Mouse (Mus musculus): Measurements from ENCODE around the gene Sec22b.
A peak's percentile ranks its signal among the peaks of the same experiment; 100 is the strongest.

Sec22b gene

GRCm38 (mm10) chr3:97900516-97901490 lies at the start of gene Sec22b:
Sec22b (plus strand) TSS chr3:97901190.
- peak; percentile 75 to 85 for DNase-seq

- DNase-seq: no peak
Observed at GRCm38 (mm10) chr3:97851803-97852202, 49.2 kb upstream of the Sec22b start.

- DNase-seq: no peak
Observed at GRCm38 (mm10) chr3:97854575-97855384, 46.2 kb upstream of the Sec22b start.

GRCm38 (mm10) chr3:97859400-97859799 lies 41.6 kb upstream of the Sec22b start:
- DNase-seq: no peak

GRCm38 (mm10) chr3:97860820-97861451 lies 40.1 kb upstream of the Sec22b start:
- no peak for DNase-seq

- DNase-seq: no peak
Observed at GRCm38 (mm10) chr3:97866696-97867095, 34.3 kb upstream of the Sec22b start.

GRCm38 (mm10) chr3:97867221-97868023 lies 33.6 kb upstream of the Sec22b start:
- no peak for DNase-seq

- DNase-seq: peak; percentile 22 to 41
Observed at GRCm38 (mm10) chr3:97868024-97868689, 32.8 kb upstream of the Sec22b start.

GRCm38 (mm10) chr3:97868733-97869132 lies 32.3 kb upstream of the Sec22b start:
- DNase-seq: no peak

GRCm38 (mm10) chr3:97869730-97870129 lies 31.3 kb upstream of the Sec22b start:
- no peak for DNase-seq

GRCm38 (mm10) chr3:97874777-97875176 lies 26.2 kb upstream of the Sec22b start:
- no peak for DNase-seq

- no peak for DNase-seq
Observed at GRCm38 (mm10) chr3:97876259-97876658, 24.7 kb upstream of the Sec22b start.

- DNase-seq: peak; percentile 33 to 76
Observed at GRCm38 (mm10) chr3:97879222-97879621, 21.8 kb upstream of the Sec22b start.

GRCm38 (mm10) chr3:97881576-97881975 lies 19.4 kb upstream of the Sec22b start:
- no peak for DNase-seq

GRCm38 (mm10) chr3:97887785-97888167 lies 13.2 kb upstream of the Sec22b start:
- no peak for DNase-seq

GRCm38 (mm10) chr3:97888168-97888901 lies 12.7 kb upstream of the Sec22b start, which contains the start of gene Pde4dip:
Pde4dip (minus strand) TSS chr3:97888707.
- DNase-seq: no peak

- DNase-seq: no peak
Observed at GRCm38 (mm10) chr3:97890205-97890604, 10.8 kb upstream of the Sec22b start.

GRCm38 (mm10) chr3:97894695-97895094 lies 6.3 kb upstream of the Sec22b start:
- DNase-seq: peak in 1 of 2 experiments; percentile 30

GRCm38 (mm10) chr3:97898381-97898780 lies 2.6 kb upstream of the Sec22b start:
- no peak for DNase-seq

- no peak for DNase-seq
Observed at GRCm38 (mm10) chr3:97901586-97901985, 596 bp downstream of the Sec22b start.

GRCm38 (mm10) chr3:97909737-97910136 lies 8.7 kb downstream of the Sec22b start:
- DNase-seq: no peak
